Mouse (Mus musculus): ENCODE measurements at regions not wholly inside any gene's neighbourhood (a gene's known extent, or its start where the extent isn't known, plus 50 kb on each side); places are given as distances from the start of the nearest gene placed in this dataset.

DNA sequence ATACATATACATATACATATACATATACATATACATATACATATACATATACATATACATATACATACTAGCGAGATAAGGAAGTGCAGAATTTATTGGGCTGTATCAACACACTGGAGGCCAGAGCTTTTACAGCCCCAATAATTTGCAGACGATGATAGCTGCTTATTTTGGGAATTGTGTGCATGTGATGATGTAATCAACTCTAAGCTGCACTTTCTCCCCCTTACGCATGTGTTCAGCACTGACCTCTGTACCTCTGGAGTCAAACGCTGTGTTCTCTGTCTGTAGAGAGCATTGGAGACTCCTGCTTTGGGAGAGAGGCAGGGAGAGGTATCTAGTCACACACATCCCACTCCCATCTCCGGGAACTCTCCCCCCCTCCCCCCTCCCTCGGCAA lies 52.0 kb upstream of the Ppara start:
- TF ChIP-seq CTCF (IDR thresholded peaks at IDR 0.05; ENCODE audit: low read depth) (no peak), EP300 (IDR thresholded peaks at IDR 0.05; ENCODE audit: low read depth) (no peak)

Data from heart, postnatal 0 days (tissue).